Mouse (Mus musculus) heart, postnatal 10 days (tissue): ENCODE data around the gene Tagln2. TPM values are rescaled to one million over a fixed set of nuclear protein-coding genes. Genes with fewer than 3 reads are reported as not detected.

Experiments used
- DNase-seq, 2 experiments: peaks; one replicate each; pipeline ENCODE4 v3.0.0; 2021
- intact Hi-C: fragments of 180-260 bp; cut with DNase I; formaldehyde crosslinking; loops from one replicate; pipeline ENCODE4 v1.15.1; 2025
- total RNA-seq, 2 experiments: library from RNA; stranded (reverse); gene quantifications; 2 replicates each; pipeline ENCODE4 v1.2.3; 2021

Tagln2 gene
- total RNA-seq, 2 experiments from 2014 or later = 173 to 178 TPM

GRCm38 (mm10) chr1:172501371-172502144 lies 1.7 kb downstream of the Tagln2 start:
- DNase-seq = peak; percentile 82 to 84
- intact Hi-C loops = loop anchor here (1.0 to 10.0 kb wide), 2 partner anchors 24 to 297 kb away; partner anchors contain the start of gene Pea15a

GRCm38 (mm10) chr1:172502145-172503110 lies 2.6 kb downstream of the Tagln2 start:
- intact Hi-C loops = loop anchor here (10.0 kb wide), 1 partner anchor 298 kb away; the partner anchor contains the start of gene Pea15a

GRCm38 (mm10) chr1:172503111-172503997 lies 3.5 kb downstream of the Tagln2 start:
- DNase-seq = peak; percentile 64 to 73
- intact Hi-C loops = loop anchor here (10.0 kb wide), 1 partner anchor 299 kb away; the partner anchor contains the start of gene Pea15a

More at GRCm38 (mm10) chr1:172502145-172503110, 2.6 kb downstream of the Tagln2 start:
- peak; percentile 59 to 62 for DNase-seq

GRCm38 (mm10) chr1:172504756-172505155 lies 4.9 kb downstream of the Tagln2 start:
- no peak for DNase-seq
- intact Hi-C loops = loop anchor here (10.0 kb wide), 1 partner anchor 300 kb away; the partner anchor contains the start of gene Pea15a

- intact Hi-C loops = loop anchor here (10.0 kb wide), 1 partner anchor 302 kb away; the partner anchor contains the start of gene Pea15a
- DNase-seq = peak; percentile 48 to 56
These were observed 7.2 kb downstream of the Tagln2 start for GRCm38 (mm10) chr1:172507001-172507400.

GRCm38 (mm10) chr1:172507701-172508100 lies 7.9 kb downstream of the Tagln2 start:
- DNase-seq = no peak
- intact Hi-C loops = loop anchor here (10.0 kb wide), 1 partner anchor 303 kb away; the partner anchor contains the start of gene Pea15a

GRCm38 (mm10) chr1:172508172-172508571 lies 8.3 kb downstream of the Tagln2 start:
- DNase-seq = no peak
- intact Hi-C loops = loop anchor here (10.0 kb wide), 1 partner anchor 303 kb away; the partner anchor contains the start of gene Pea15a

GRCm38 (mm10) chr1:172509235-172509634 lies 9.4 kb downstream of the Tagln2 start:
- intact Hi-C loops = loop anchor here (10.0 kb wide), 1 partner anchor 304 kb away; the partner anchor contains the start of gene Pea15a
- DNase-seq = no peak

- intact Hi-C loops = loop anchor here (10.0 kb wide), 1 partner anchor 305 kb away; the partner anchor contains the start of gene Pea15a
These were observed 10.1 kb downstream of the Tagln2 start for GRCm38 (mm10) chr1:172509983-172510382.

GRCm38 (mm10) chr1:172510421-172510972 lies 10.7 kb downstream of the Tagln2 start:
- intact Hi-C loops = no loop called here
- no peak for DNase-seq

More at GRCm38 (mm10) chr1:172509983-172510382, 10.1 kb downstream of the Tagln2 start:
- DNase-seq = no peak

- intact Hi-C loops = no loop called here
- peak; percentile 79 to 81 for DNase-seq
These were observed 13.1 kb downstream of the Tagln2 start for GRCm38 (mm10) chr1:172512962-172513361.

GRCm38 (mm10) chr1:172513525-172514212 lies 13.8 kb downstream of the Tagln2 start:
- intact Hi-C loops = no loop called here

GRCm38 (mm10) chr1:172514213-172514529 lies 14.3 kb downstream of the Tagln2 start:
- intact Hi-C loops = no loop called here
- DNase-seq = no peak

More at GRCm38 (mm10) chr1:172513525-172514212, 13.8 kb downstream of the Tagln2 start:
- DNase-seq = peak; percentile 81 to 84

- DNase-seq = peak; percentile 44 to 52
- intact Hi-C loops = no loop called here
These were observed 14.9 kb downstream of the Tagln2 start for GRCm38 (mm10) chr1:172514551-172515268.

- intact Hi-C loops = no loop called here
- no peak for DNase-seq
These were observed 15.5 kb downstream of the Tagln2 start for GRCm38 (mm10) chr1:172515396-172515795.

- intact Hi-C loops = no loop called here
- DNase-seq = no peak
These were observed 18.2 kb downstream of the Tagln2 start for GRCm38 (mm10) chr1:172518013-172518412.

GRCm38 (mm10) chr1:172519644-172520043 lies 19.8 kb downstream of the Tagln2 start:
- no peak for DNase-seq
- intact Hi-C loops = no loop called here
